Mouse (Mus musculus): ENCODE data around the gene 9130008F23Rik.

- no peak for TF ChIP-seq POLR2A (IDR thresholded peaks at IDR 0.05; ENCODE audit: borderline replicate concordance, insufficient read depth, low read length)
- no peak for TF ChIP-seq CTCF (IDR thresholded peaks at IDR 0.05; ENCODE audit: borderline replicate concordance, insufficient read depth, low read depth, low read length)
Observed at GRCm38 (mm10) chr17:40879924-40880691, at the start of gene 9130008F23Rik.

Measured in cerebellum, adult 2 months (tissue).